Comparison of ENCODE assay signal across 23 mouse cellular contexts in the genomic region with DNA sequence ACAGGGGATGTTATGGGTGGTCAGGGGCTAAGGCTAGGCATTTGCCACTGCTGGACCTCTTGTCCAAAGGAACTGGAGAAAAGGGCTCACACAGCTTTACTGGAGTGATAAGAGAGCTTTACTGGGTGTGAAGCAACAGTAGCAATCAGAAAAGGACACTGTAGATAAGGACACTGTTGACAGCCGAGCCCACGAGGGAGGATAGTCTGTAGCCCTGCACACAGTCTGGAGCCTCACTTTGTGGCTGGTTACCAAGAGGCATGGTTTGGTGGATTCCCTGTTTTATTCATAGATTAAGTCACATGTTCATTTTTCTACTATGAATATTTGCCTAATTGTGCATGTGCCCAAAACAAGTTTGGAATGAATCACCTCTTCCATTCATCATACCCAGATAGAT. TPM values are rescaled to one million over a fixed set of nuclear protein-coding genes. Genes with fewer than 3 reads are reported as not detected.
DNase-seq lines count a peak whose midpoint lies in the region; ATAC-seq and TF ChIP-seq lines count a peak whose summit lies in the region.
"Had no signal": no experiment of that assay in that cellular context is flagged by ENCODE, and none has a peak within 500 bp of the region (broad histone marks: within the 10 kb centered on the region; RNA-seq: fewer than 3 reads in every experiment).

No protein-coding gene starts in this region.

- no peaks in the 10 kb centered on the region for H3K27me3 ChIP-seq in liver, postnatal 0 days (ENCODE audit: insufficient read depth, low read length)
- H3K27me3 ChIP-seq: embryonic facial prominence, embryonic 15.5 days; forebrain, embryonic 12.5 days had no signal

- intact Hi-C loops in gastrocnemius, postnatal 14 days (cut with DNase I; ENCODE audit: low total_unique reads) = no loop called here

- H3K36me3 ChIP-seq in liver, postnatal 0 days (replicated peaks; ENCODE audit: insufficient read depth, low read length) = no peaks in the 10 kb centered on the region
- H3K36me3 ChIP-seq: embryonic facial prominence, embryonic 15.5 days; forebrain, embryonic 12.5 days; hindbrain, embryonic 10.5 days; midbrain, embryonic 10.5 days had no signal

- TF ChIP-seq CTCF in liver, postnatal 0 days (IDR thresholded peaks at IDR 0.05; ENCODE audit: low read depth) = no peak

- H3K4me1 ChIP-seq in liver, postnatal 0 days (ENCODE audit: insufficient read depth) = peaks cover 12% of the 10 kb centered on the region
- H3K4me1 ChIP-seq: embryonic facial prominence, embryonic 15.5 days; forebrain, embryonic 12.5 days; hindbrain, embryonic 10.5 days; midbrain, embryonic 10.5 days had no signal

- WGBS in liver, postnatal 0 days (ENCODE audit: insufficient replicate concordance) = 11% methylated on average over 2 of the region's 2 CpGs

- H3K9ac ChIP-seq in liver, postnatal 0 days (replicated peaks) = no peak overlapping the region
- H3K9ac ChIP-seq: embryonic facial prominence, embryonic 15.5 days; forebrain, embryonic 12.5 days had no signal

- ATAC-seq in liver, postnatal 0 days = peak; percentile 85
- ATAC-seq: activated CD4-positive, CD25-positive, alpha-beta regulatory T cell, adult 4 months; hindbrain, postnatal 0 days had no signal

- H3K9me3 ChIP-seq in liver, postnatal 0 days (ENCODE audit: low read length) = no peaks in the 10 kb centered on the region
- H3K9me3 ChIP-seq: embryonic facial prominence, embryonic 15.5 days; forebrain, embryonic 12.5 days; hindbrain, embryonic 10.5 days; midbrain, embryonic 10.5 days had no signal

- H3K27ac ChIP-seq in liver, postnatal 0 days (ENCODE audit: low read depth) = no peak overlapping the region
- H3K27ac ChIP-seq: embryonic facial prominence, embryonic 15.5 days; forebrain, embryonic 12.5 days; heart, adult 2 months; hindbrain, embryonic 10.5 days; hindbrain, postnatal 0 days; midbrain, embryonic 10.5 days had no signal

- peak overlapping the region; percentile 42 for H3K4me2 ChIP-seq in liver, postnatal 0 days (ENCODE audit: low read depth, low read length)
- H3K4me2 ChIP-seq: embryonic facial prominence, embryonic 15.5 days; forebrain, embryonic 12.5 days had no signal

- DNase-seq in MEL-GATA-1-ER (ENCODE audit: extremely low read depth, low read depth) (peak; percentile 55), liver (peak; percentile 69)
- peak; percentile 65 for DNase-seq in c-Kit-positive CD71-positive TER-119-negative erythroid progenitor cells, embryonic 14.5 days (ENCODE audit: low read depth)
- DNase-seq in liver, postnatal 0 days = no peak
- DNase-seq in urinary bladder, adult 18-20 months (ENCODE audit: low spot score in 2 of 2) = no peak
- DNase-seq in right cerebral cortex, postnatal 25 days = no peak
- no peak for DNase-seq in gastrocnemius, postnatal 14 days
- DNase-seq: adrenal gland, postnatal 14 days; cerebellum, adult 18-20 months; cerebellum, postnatal 25 days; gastrocnemius, postnatal 10 days; heart, adult 2 months; kidney, adult 2 months; kidney, postnatal 10 days; left cerebral cortex, postnatal 4 days; lung, adult 18-20 months; thymus, adult 2 months had no signal

- H3K4me3 ChIP-seq in liver, postnatal 0 days (ENCODE audit: low read depth, low read length) = no peak overlapping the region
- H3K4me3 ChIP-seq: embryonic facial prominence, embryonic 15.5 days; forebrain, embryonic 12.5 days; heart, adult 2 months; hindbrain, embryonic 10.5 days; midbrain, embryonic 10.5 days had no signal

- peak; percentile 65 for TF ChIP-seq EP300 in liver, postnatal 0 days (IDR thresholded peaks at IDR 0.05; ENCODE audit: low read depth)

RNA-seq across cellular contexts. Expression of gene Nop56, which starts 11.8 kb away (rescaled TPM):
- polyA plus RNA-seq in liver, postnatal 0 days (2015; fragmentation: Nextera tagmentation; extraction: Ambion mirVana) = 79.4 and 91.2 TPM in 2 replicates
- total RNA-seq in gastrocnemius, postnatal 14 days (2021) = 10 to 100 TPM; 37.1 to 37.4 TPM

RNA-seq across cellular contexts. Expression of gene Idh3b, which starts 21.9 kb away (rescaled TPM):
- 114 and 116 TPM in 2 replicates for polyA plus RNA-seq in liver, postnatal 0 days (2015; fragmentation: Nextera tagmentation; extraction: Ambion mirVana)
- total RNA-seq in gastrocnemius, postnatal 14 days (2021) = 100 to 1,000 TPM; 402 to 460 TPM

RNA-seq across cellular contexts. Expression of gene Ebf4, which starts 32.6 kb away (rescaled TPM):
- 0.08 and 0.11 TPM in 2 replicates for polyA plus RNA-seq in liver, postnatal 0 days (2015; fragmentation: Nextera tagmentation; extraction: Ambion mirVana)
- under 1 TPM; 0.66 to 0.73 TPM for total RNA-seq in gastrocnemius, postnatal 14 days (2021)
- polyA plus RNA-seq: activated CD4-positive, CD25-positive, alpha-beta regulatory T cell, adult 4 months had no signal

Comparison
In these comparisons a context has a peak if more than half of its experiments do, and no peak if none do; other contexts are left out.
1. DNase-seq: peak in MEL-GATA-1-ER (single experiment), c-Kit-positive CD71-positive TER-119-negative erythroid progenitor cells, embryonic 14.5 days (single experiment) and liver (single experiment); none in liver, postnatal 0 days (single experiment), urinary bladder, adult 18-20 months (0 of 2), right cerebral cortex, postnatal 25 days (single experiment) and gastrocnemius, postnatal 14 days (single experiment).